In genomic region chr6:88930049-88930448, GRCm38 (mm10) we compare ENCODE assay signal across 15 mouse cellular contexts. TPM values are rescaled to one million over a fixed set of nuclear protein-coding genes. Genes with fewer than 3 reads are reported as not detected.
DNase-seq lines count a peak whose midpoint lies in the region; ATAC-seq lines count a peak whose summit lies in the region.
"Had no signal": no experiment of that assay in that cellular context is flagged by ENCODE, and none has a peak within 500 bp of the region (broad histone marks: within the 10 kb centered on the region; RNA-seq: fewer than 3 reads in every experiment).

No protein-coding gene starts in this region.

- no peak overlapping the region for H3K4me2 ChIP-seq in limb, embryonic 13.5 days (replicated peaks)
- H3K4me2 ChIP-seq in hindbrain, embryonic 12.5 days (replicated peaks), result no peak overlapping the region
- H3K4me2 ChIP-seq in midbrain, embryonic 15.5 days, result no peak overlapping the region
- H3K4me2 ChIP-seq: liver, embryonic 15.5 days had no signal

- no peaks in the 10 kb centered on the region for H3K27me3 ChIP-seq in limb, embryonic 13.5 days
- 0 out of 2 replicates have a peak, but pooled peaks cover 6% of the 10 kb centered on the region for H3K27me3 ChIP-seq in limb, embryonic 10.5 days (ENCODE audit: low read depth, poor library complexity, severe bottlenecking)
- H3K27me3 ChIP-seq in hindbrain, embryonic 12.5 days, result 0 out of 2 replicates have a peak, but pooled peaks cover 3% of the 10 kb centered on the region
- H3K27me3 ChIP-seq in midbrain, embryonic 15.5 days (replicated peaks), result no peaks in the 10 kb centered on the region
- H3K27me3 ChIP-seq: CH12.LX had no signal

- H3K4me3 ChIP-seq in limb, embryonic 13.5 days, result no peak overlapping the region
- no peak overlapping the region for H3K4me3 ChIP-seq in limb, embryonic 10.5 days
- no peak overlapping the region for H3K4me3 ChIP-seq in hindbrain, embryonic 12.5 days
- no peak overlapping the region for H3K4me3 ChIP-seq in midbrain, embryonic 15.5 days
- H3K4me3 ChIP-seq: erythroblast, embryonic 14.5 days; liver, embryonic 15.5 days; myocyte had no signal

- WGBS in limb, embryonic 13.5 days, result 80% methylated on average over 7 of the region's 7 CpGs
- WGBS in limb, embryonic 10.5 days, result 75% methylated on average over 7 of the region's 7 CpGs
- 34% methylated on average over 7 of the region's 7 CpGs for WGBS in hindbrain, embryonic 12.5 days
- 36% methylated on average over 7 of the region's 7 CpGs for WGBS in midbrain, embryonic 15.5 days

- DNase-seq in adrenal gland, postnatal 14 days, result peak; percentile 10
- DNase-seq in adrenal gland, adult 2 months, result no peak
- no peak for DNase-seq in limb, embryonic 10.5 days (ENCODE audit: low spot score)
- no peak for DNase-seq in adrenal gland, adult 18-20 months (ENCODE audit: low spot score in 2 of 2)
- DNase-seq in spleen, postnatal 14 days (ENCODE audit: low spot score in 2 of 2), result no peak
- DNase-seq: cerebellum, adult 9-11 months; kidney, adult 9 months had no signal

- H3K9me3 ChIP-seq in limb, embryonic 13.5 days, result no peaks in the 10 kb centered on the region
- no peaks in the 10 kb centered on the region for H3K9me3 ChIP-seq in limb, embryonic 10.5 days (replicated peaks)
- no peaks in the 10 kb centered on the region for H3K9me3 ChIP-seq in hindbrain, embryonic 12.5 days (replicated peaks)
- no peaks in the 10 kb centered on the region for H3K9me3 ChIP-seq in midbrain, embryonic 15.5 days
- H3K9me3 ChIP-seq: liver, embryonic 15.5 days had no signal

- no peak overlapping the region for H3K27ac ChIP-seq in limb, embryonic 13.5 days
- no peak overlapping the region for H3K27ac ChIP-seq in limb, embryonic 10.5 days
- H3K27ac ChIP-seq in hindbrain, embryonic 12.5 days, result peak overlapping the region; percentile 88
- peak overlapping the region; percentile 73 for H3K27ac ChIP-seq in midbrain, embryonic 15.5 days
- H3K27ac ChIP-seq: liver, embryonic 15.5 days had no signal

- ATAC-seq in limb, embryonic 13.5 days (ENCODE audit: low FRiP score, low read depth), result no peak
- ATAC-seq in hindbrain, embryonic 12.5 days (ENCODE audit: low FRiP score), result no peak
- no peak for ATAC-seq in midbrain, embryonic 15.5 days (replicated peaks)
- ATAC-seq: inflammation-experienced regulatory T-cells, adult 6 months had no signal

- no peaks in the 10 kb centered on the region for H3K36me3 ChIP-seq in limb, embryonic 13.5 days
- no peaks in the 10 kb centered on the region for H3K36me3 ChIP-seq in limb, embryonic 10.5 days
- H3K36me3 ChIP-seq in hindbrain, embryonic 12.5 days, result no peaks in the 10 kb centered on the region
- H3K36me3 ChIP-seq in midbrain, embryonic 15.5 days (replicated peaks), result no peaks in the 10 kb centered on the region
- H3K36me3 ChIP-seq: liver, embryonic 15.5 days had no signal

- H3K9ac ChIP-seq in limb, embryonic 13.5 days, result peak overlapping the region; percentile 19; the same call in 1 of the 2 replicates
- no peak overlapping the region for H3K9ac ChIP-seq in hindbrain, embryonic 12.5 days
- H3K9ac ChIP-seq in midbrain, embryonic 15.5 days, result no peak overlapping the region
- H3K9ac ChIP-seq: liver, embryonic 15.5 days had no signal

- H3K4me1 ChIP-seq in limb, embryonic 13.5 days, result peaks cover 24% of the 10 kb centered on the region
- peaks cover 22% of the 10 kb centered on the region for H3K4me1 ChIP-seq in limb, embryonic 10.5 days
- H3K4me1 ChIP-seq in hindbrain, embryonic 12.5 days, result peaks cover 77% of the 10 kb centered on the region
- peaks cover 51% of the 10 kb centered on the region for H3K4me1 ChIP-seq in midbrain, embryonic 15.5 days

RNA-seq across cellular contexts. Expression of gene Tpra1, which starts 28.0 kb away (rescaled TPM):
- 73.2 and 73.8 TPM in 2 replicates for total RNA-seq in adrenal gland, postnatal 14 days (2021)
- 100 to 1,000 TPM in 1 of 2 experiments, 10 to 100 TPM in 1; 87.0 to 108 TPM for total RNA-seq in adrenal gland, adult 2 months (2021)
- polyA plus RNA-seq in adrenal gland, adult 2 months (2012; rRNA removed), result 578 and 603 TPM in 2 replicates
- 89.5 and 89.6 TPM in 2 replicates for polyA plus RNA-seq in limb, embryonic 13.5 days (2015; fragmentation: Nextera tagmentation; extraction: Ambion mirVana)
- polyA plus RNA-seq in limb, embryonic 10.5 days (2016; fragmentation: Nextera tagmentation; extraction: Ambion mirVana), result 48.7 and 60.3 TPM in 2 replicates
- 67.3 and 76.0 TPM in 2 replicates for polyA plus RNA-seq in hindbrain, embryonic 12.5 days (2016; fragmentation: Nextera tagmentation; extraction: Ambion mirVana)
- polyA plus RNA-seq in midbrain, embryonic 15.5 days (2015; fragmentation: Nextera tagmentation; extraction: Ambion mirVana), result 102 and 103 TPM in 2 replicates
- 100 to 1,000 TPM; 103 to 106 TPM for total RNA-seq in adrenal gland, adult 18-20 months (2021)

RNA-seq across cellular contexts. Expression of gene Mcm2, which starts 31.5 kb away (rescaled TPM):
- total RNA-seq in adrenal gland, postnatal 14 days (2021), result 53.9 and 60.2 TPM in 2 replicates
- 10 to 100 TPM; 18.1 to 33.1 TPM for total RNA-seq in adrenal gland, adult 2 months (2021)
- polyA plus RNA-seq in adrenal gland, adult 2 months (2012; rRNA removed), result 24.4 and 33.4 TPM in 2 replicates
- polyA plus RNA-seq in limb, embryonic 13.5 days (2015; fragmentation: Nextera tagmentation; extraction: Ambion mirVana), result 144 and 146 TPM in 2 replicates
- polyA plus RNA-seq in limb, embryonic 10.5 days (2016; fragmentation: Nextera tagmentation; extraction: Ambion mirVana), result 281 and 283 TPM in 2 replicates
- 119 and 130 TPM in 2 replicates for polyA plus RNA-seq in hindbrain, embryonic 12.5 days (2016; fragmentation: Nextera tagmentation; extraction: Ambion mirVana)
- 24.7 and 28.8 TPM in 2 replicates for polyA plus RNA-seq in midbrain, embryonic 15.5 days (2015; fragmentation: Nextera tagmentation; extraction: Ambion mirVana)
- 10 to 100 TPM; 23.7 to 26.9 TPM for total RNA-seq in adrenal gland, adult 18-20 months (2021)

RNA-seq across cellular contexts. Expression of gene Podxl2, which starts 55.2 kb away (rescaled TPM):
- total RNA-seq in adrenal gland, postnatal 14 days (2021), result 24.4 and 27.2 TPM in 2 replicates
- total RNA-seq in adrenal gland, adult 2 months (2021), result 10 to 100 TPM; 24.2 to 78.2 TPM
- polyA plus RNA-seq in adrenal gland, adult 2 months (2012; rRNA removed), result 263 and 360 TPM in 2 replicates
- 108 and 114 TPM in 2 replicates for polyA plus RNA-seq in limb, embryonic 13.5 days (2015; fragmentation: Nextera tagmentation; extraction: Ambion mirVana)
- 31.1 and 50.4 TPM in 2 replicates for polyA plus RNA-seq in limb, embryonic 10.5 days (2016; fragmentation: Nextera tagmentation; extraction: Ambion mirVana)
- 386 and 391 TPM in 2 replicates for polyA plus RNA-seq in hindbrain, embryonic 12.5 days (2016; fragmentation: Nextera tagmentation; extraction: Ambion mirVana)
- polyA plus RNA-seq in midbrain, embryonic 15.5 days (2015; fragmentation: Nextera tagmentation; extraction: Ambion mirVana), result 697 and 723 TPM in 2 replicates
- 10 to 100 TPM; 41.2 to 69.3 TPM for total RNA-seq in adrenal gland, adult 18-20 months (2021)
- polyA plus RNA-seq: inflammation-experienced regulatory T-cells, adult 6 months had no signal

Comparison
In these comparisons a context has a peak if more than half of its experiments do, and no peak if none do; other contexts are left out.
1. H3K27ac ChIP-seq: peak in hindbrain, embryonic 12.5 days (single experiment) and midbrain, embryonic 15.5 days (single experiment); none in limb, embryonic 13.5 days (single experiment) and limb, embryonic 10.5 days (single experiment).